Mouse (Mus musculus): ENCODE data around the gene Mtf2. TPM values are rescaled to one million over a fixed set of nuclear protein-coding genes. Genes with fewer than 3 reads are reported as not detected.
A peak's percentile ranks its signal among the peaks of the same experiment; 100 is the strongest.
"Not testable (repeated sequence)": the region's sequence is repeated elsewhere in the genome, so short reads cannot be mapped to it uniquely, and the experiment has no call there.

The Mtf2 gene
- 10 to 100 TPM; 45.9 to 50.6 TPM for total RNA-seq (2021)
- long read RNA-seq, experiment 1, full-length matches to known transcripts, result 5 of 13 reads
- long read RNA-seq, experiment 1, partial matches to known transcripts, result 0 of 13 reads
- long read RNA-seq, experiment 1, other reads (novel, unspliced or antisense), result 8 of 13 reads
- long read RNA-seq, experiment 2, full-length matches to known transcripts, result 5 of 23 reads
- long read RNA-seq, experiment 2, partial matches to known transcripts, result 2 of 23 reads
- long read RNA-seq, experiment 2, other reads (novel, unspliced or antisense), result 16 of 23 reads

- intact Hi-C loops (cut with DNase I), result no loop called here
- DNase-seq (ENCODE audit: low spot score in 2 of 2), result peak; percentile 97 to 98
Observed at GRCm38 (mm10) chr5:108065465-108066411, at the start of gene Mtf2. Mtf2 (plus strand) TSS chr5:108065674.

GRCm38 (mm10) chr5:108017232-108017631, 48.2 kb upstream of the Mtf2 start:
- DNase-seq (ENCODE audit: low spot score in 2 of 2), result no peak
- intact Hi-C loops (cut with DNase I), result no loop called here

DNA sequence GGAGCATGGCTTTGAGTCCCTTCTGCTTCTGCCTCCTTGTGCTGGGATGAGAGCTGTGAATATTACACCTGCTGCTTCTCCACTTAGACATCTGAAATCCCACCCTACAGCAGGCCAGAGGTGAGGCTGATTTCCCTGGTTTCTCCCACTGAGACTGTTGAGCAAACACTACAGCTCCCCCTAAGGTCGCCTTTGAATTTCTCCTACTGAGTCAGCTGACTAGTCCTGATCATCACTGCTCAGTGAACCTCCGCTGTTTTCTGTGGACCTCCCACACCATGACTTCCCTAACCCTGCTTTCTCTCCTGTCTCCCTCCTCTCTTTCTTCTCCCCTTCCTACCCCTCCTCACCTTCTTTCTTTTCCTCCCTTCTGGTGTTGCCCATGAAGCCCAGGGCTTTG, 46.1 kb upstream of the Mtf2 start:
- intact Hi-C loops (cut with DNase I), result no loop called here
- DNase-seq (ENCODE audit: low spot score in 2 of 2), result no peak

DNA sequence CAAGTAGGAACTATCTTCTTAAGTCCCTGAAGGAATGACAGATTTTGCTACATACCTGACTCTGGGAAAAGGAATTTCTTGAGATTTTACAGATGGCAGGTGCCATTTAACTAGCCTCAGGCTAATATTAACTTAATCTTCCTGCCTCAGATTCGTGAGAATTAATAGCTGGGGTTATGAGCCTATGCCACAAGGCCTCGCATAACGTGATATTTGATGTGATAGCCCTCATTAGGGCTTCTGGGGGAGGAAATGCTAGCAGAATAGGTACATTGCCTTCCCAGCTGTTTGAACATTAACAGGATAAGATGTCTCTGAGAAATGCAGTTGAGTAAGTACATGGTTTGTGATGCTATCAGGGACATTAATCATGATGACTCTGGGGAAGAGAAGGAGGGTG, 44.1 kb upstream of the Mtf2 start:
- no peak for DNase-seq (ENCODE audit: low spot score in 2 of 2)
- intact Hi-C loops (cut with DNase I), result no loop called here

DNA sequence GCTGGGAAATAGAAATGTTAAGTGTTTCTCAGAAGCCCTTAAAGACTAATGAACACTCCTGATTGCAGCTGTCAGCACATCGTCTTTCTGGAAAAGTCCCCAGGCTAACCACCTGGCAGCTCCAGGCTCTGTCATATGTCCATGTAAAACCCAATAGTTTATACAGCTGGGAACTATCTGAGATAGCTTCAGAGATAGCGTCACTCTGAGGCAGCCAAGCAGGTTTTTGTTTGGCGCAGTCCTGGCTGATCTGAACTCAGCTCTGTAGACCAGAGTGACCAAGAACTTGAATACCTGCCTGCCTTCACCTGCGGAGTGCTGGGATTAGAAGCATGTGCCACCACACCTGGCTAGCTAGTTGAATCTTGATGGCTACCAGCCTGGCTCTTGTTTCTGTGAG, 37.2 kb upstream of the Mtf2 start:
- intact Hi-C loops (cut with DNase I), result no loop called here
- DNase-seq (ENCODE audit: low spot score in 2 of 2), result no peak

GRCm38 (mm10) chr5:108028797-108029536, 36.5 kb upstream of the Mtf2 start:
- intact Hi-C loops (cut with DNase I), result not testable (repeated sequence)
- DNase-seq (ENCODE audit: low spot score in 2 of 2), result peak; percentile 9 to 40

- DNase-seq (ENCODE audit: low spot score in 2 of 2), result peak in 1 of 2 experiments; percentile 17
- intact Hi-C loops (cut with DNase I), result loop anchor here (10.0 kb wide), 1 partner anchor 135 kb away; no protein-coding TSS in a partner anchor
Observed at GRCm38 (mm10) chr5:108029968-108030367, 35.5 kb upstream of the Mtf2 start.

DNA sequence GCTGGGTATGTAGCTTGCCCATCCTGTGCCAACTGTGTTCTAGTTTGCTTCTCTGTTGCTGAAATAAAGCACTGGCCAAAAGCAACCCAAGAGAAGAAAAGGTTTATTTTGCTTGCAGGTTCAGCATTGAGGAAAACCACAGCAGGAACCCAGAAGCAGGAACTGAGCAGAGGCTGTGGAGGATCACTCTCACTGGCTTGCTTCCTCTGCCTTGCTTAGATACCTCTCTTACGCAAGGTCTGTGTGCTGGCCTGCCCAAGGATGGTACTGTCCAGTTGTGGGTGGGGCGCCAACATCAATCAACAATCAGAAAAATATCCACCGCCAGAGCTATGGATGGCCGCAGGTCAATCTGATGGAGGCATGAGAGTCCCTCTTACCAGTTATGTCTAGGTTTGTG, 34.2 kb upstream of the Mtf2 start:
- intact Hi-C loops (cut with DNase I), result loop anchor here (10.0 kb wide), 1 partner anchor 134 kb away; no protein-coding TSS in a partner anchor
- DNase-seq (ENCODE audit: low spot score in 2 of 2), result no peak

GRCm38 (mm10) chr5:108034194-108034593, 31.3 kb upstream of the Mtf2 start:
- intact Hi-C loops (cut with DNase I), result loop anchor here (10.0 kb wide), 1 partner anchor 131 kb away; no protein-coding TSS in a partner anchor
- peak; percentile 62 to 69 for DNase-seq (ENCODE audit: low spot score in 2 of 2)

DNA sequence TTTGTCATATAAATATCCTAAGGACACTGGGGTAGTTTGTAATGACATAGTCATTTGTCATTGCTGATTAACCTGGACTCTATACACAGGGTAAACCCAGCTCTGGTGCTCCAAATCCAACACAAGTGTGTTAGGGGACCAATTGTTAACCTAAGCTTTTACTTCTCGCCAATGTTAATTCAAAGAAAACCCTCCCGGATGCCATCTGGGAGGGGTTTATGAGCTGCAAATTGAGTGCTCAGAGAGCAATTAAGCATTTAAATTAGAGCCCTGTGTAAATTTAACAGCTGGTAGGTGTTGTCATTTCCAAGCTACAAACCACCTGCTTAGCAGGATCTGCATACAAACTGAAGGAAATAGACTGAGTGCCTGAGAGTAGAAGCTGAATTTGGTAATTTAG, 30.0 kb upstream of the Mtf2 start:
- intact Hi-C loops (cut with DNase I), result loop anchor here (10.0 kb wide), 1 partner anchor 129 kb away; no protein-coding TSS in a partner anchor

GRCm38 (mm10) chr5:108042061-108042460, 23.4 kb upstream of the Mtf2 start:
- intact Hi-C loops (cut with DNase I), result no loop called here

More for the DNA sequence above, 30.0 kb upstream of the Mtf2 start:
- no peak for DNase-seq (ENCODE audit: low spot score in 2 of 2)

DNA sequence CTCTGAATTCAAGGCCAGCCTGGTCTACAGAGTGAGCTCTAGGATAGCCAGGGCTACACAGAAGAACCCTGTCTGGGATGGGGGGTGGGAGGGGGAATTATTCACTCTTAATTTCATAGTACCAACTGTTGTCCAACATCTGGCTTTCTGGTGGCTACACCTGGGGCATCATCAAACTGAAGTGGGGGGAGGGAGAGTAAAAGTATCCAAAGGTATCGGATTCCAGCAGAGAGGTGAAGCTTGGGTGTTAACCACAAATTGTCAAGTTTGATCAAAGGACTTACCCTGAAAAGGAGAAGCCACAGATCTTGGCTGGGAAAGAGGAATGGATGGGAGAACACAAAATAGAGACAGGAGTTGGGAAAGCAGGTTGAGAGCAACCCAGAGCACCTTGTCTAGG, 21.6 kb upstream of the Mtf2 start:
- intact Hi-C loops (cut with DNase I), result no loop called here

More at GRCm38 (mm10) chr5:108042061-108042460, 23.4 kb upstream of the Mtf2 start:
- no peak for DNase-seq (ENCODE audit: low spot score in 2 of 2)

DNA sequence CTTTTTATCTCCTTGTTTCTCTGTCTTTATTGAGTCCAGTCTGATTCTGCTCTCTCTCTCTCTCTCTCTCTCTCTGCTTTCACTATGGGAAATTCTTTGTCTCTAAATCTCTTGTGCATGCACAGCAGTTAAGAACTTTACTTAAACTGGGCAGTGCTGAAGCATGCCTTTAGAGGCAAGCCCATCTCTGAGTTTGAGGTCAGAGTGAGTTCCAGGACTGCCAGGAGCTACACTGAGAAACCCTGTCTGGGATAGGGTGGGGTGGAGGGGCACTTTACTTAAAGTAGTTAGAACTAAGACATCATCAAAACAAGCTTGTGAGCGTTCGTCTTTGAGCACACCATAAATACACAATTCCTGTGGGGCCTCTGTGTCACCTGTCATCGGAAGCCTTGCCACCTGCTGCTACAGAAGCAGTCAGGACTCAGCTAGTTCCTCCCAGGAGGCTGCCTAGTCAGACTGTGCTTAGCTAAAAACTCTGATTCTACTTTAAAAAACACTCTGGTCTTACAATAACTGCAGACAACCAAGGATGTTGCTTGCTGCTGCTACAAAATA, 15.7 kb upstream of the Mtf2 start:
- intact Hi-C loops (cut with DNase I), result no loop called here
- DNase-seq (ENCODE audit: low spot score in 2 of 2), result no peak

More for the DNA sequence above, 21.6 kb upstream of the Mtf2 start:
- DNase-seq (ENCODE audit: low spot score in 2 of 2), result no peak

GRCm38 (mm10) chr5:108051026-108051425, 14.4 kb upstream of the Mtf2 start:
- DNase-seq (ENCODE audit: low spot score in 2 of 2), result no peak
- intact Hi-C loops (cut with DNase I), result no loop called here

DNA sequence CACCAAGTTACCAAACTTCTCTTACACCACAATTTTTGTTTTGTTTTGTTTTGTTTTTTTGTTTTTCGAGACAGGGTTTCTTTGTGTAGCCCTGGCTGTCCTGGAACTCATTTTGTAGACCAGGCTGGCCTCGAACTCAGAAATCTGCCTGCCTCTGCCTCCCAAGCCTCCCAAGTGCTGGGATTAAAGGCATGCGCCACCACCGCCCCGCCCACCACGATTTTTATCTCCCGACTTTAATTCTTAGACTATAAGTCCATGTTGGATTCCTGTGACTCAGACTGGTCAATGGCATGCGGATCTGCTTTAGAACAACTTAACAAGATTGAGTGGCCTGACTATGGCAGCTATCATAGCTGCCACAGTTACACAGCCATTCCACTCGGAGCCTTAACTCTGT, 13.7 kb upstream of the Mtf2 start:
- intact Hi-C loops (cut with DNase I); DNase-seq (ENCODE audit: low spot score in 2 of 2): not testable (repeated sequence)

- intact Hi-C loops (cut with DNase I), result no loop called here
- no peak for DNase-seq (ENCODE audit: low spot score in 2 of 2)
Observed at GRCm38 (mm10) chr5:108052200-108052599, 13.3 kb upstream of the Mtf2 start.

- DNase-seq (ENCODE audit: low spot score in 2 of 2), result no peak
- intact Hi-C loops (cut with DNase I), result no loop called here
Observed at GRCm38 (mm10) chr5:108053566-108053965, 11.9 kb upstream of the Mtf2 start.

- no peak for DNase-seq (ENCODE audit: low spot score in 2 of 2)
- intact Hi-C loops (cut with DNase I), result no loop called here
Observed at GRCm38 (mm10) chr5:108060413-108060812, 5.1 kb upstream of the Mtf2 start.

DNA sequence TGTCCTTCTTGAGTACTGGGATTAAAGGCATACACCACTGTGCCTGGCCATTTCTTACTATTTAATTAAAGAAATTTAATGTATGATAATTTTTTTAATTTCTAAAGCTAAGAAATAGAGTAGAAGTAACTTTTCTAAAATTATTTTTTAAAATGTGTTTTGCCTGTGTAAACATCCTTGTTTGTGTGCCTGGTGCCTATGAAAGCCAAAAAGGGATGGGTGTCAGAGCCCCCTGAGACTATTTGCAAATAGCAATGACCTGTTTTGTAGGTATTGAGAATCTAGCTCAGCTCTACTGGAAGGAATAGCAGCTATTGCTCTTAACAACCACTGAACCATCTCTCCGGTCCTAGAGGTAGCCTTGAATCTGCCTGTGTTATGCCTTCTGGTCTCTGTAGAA, 6.8 kb downstream of the Mtf2 start:
- no peak for DNase-seq (ENCODE audit: low spot score in 2 of 2)
- intact Hi-C loops (cut with DNase I), result no loop called here
